Mouse (Mus musculus) heart, adult 9 months (tissue): Measurements from ENCODE around the gene Syk.

Source experiments
- DNase-seq, 2 experiments: peaks; one replicate each; pipeline ENCODE4 v3.0.0; 2022; ENCODE audit warnings: low spot score in 2 of 2

The Syk gene

GRCm38 (mm10) chr13:52600015-52600643 is 17.2 kb downstream of the Syk start:
- DNase-seq: no peak

DNA sequence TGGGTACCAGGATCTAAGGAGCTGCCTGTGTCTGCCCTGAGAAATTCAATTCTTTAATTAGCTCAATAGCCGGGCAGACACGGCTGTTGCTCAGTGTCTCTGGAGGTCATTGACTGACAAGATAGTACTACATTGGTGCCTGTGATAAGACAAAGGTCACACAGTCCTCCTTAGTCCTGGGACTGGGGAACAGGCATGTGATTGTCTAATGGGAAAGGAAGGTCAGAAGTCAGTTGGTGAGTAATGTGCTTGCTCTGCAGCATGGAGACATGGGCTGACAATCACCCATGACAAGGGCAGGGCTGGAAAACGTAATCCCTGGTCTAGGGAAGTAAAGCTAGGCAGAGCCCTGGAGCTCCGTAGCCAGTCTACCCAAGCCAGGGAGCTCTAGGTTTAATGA is 19.8 kb downstream of the Syk start:
- peak in 1 of 2 experiments; percentile 21 for DNase-seq

DNA sequence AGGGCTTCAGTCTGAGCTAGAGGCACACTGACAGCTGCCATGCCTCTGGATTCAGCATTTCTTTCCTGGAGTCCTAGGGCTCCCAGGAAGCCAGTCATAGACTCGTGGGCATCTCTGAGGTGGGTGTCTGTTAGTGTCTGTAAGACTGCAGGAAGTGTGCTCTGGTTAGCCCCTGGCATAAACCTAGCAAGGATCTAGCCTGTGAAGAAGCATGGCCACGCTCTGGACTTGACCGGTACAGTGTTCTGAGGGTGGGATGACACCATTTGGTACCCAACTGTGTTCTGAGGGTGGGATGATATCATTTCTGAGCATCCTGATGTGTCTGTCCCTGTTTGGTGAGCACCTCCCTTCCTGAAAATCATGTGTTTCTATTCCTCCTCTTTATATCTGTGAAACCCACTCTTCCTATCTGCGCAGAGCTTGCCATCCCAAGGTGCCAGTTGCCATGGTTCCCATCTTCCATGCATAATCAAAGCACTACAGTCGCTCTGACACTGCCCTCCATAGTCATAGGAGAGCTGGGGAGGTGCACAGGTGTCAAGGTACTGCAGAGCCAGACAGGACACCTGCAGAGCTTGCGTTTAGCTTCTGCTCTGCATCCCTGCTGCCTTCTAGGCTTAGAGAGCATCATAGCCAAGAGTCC is 20.9 kb downstream of the Syk start:
- no peak for DNase-seq

GRCm38 (mm10) chr13:52605006-52605405 is 22.0 kb downstream of the Syk start:
- DNase-seq: no peak

DNA sequence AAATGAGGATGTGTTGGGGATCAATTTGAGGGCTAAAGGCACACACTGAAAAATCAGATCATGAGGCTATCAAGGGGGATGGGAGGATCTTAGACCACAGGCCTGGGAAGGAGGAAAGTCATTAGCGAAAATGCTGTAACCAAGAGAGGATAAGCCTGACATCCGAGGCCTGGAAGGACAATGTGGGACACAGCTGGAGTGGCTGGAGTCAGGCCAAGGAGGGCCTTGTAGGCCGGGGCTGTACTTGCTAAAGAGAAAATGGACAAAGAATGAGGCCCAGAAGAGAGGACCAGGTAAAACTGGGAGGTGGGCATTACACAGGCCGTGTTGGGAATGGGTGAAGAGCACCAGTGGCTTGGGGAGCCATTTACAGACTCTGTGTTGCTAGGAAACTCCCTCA is 22.9 kb downstream of the Syk start:
- peak; percentile 60 to 69 for DNase-seq

GRCm38 (mm10) chr13:52606656-52607275 is 23.8 kb downstream of the Syk start:
- DNase-seq: peak in 1 of 2 experiments; percentile 24

GRCm38 (mm10) chr13:52607964-52608363 is 25.0 kb downstream of the Syk start:
- DNase-seq: no peak

GRCm38 (mm10) chr13:52610463-52610862 is 27.5 kb downstream of the Syk start:
- no peak for DNase-seq

GRCm38 (mm10) chr13:52613266-52613665 is 30.3 kb downstream of the Syk start:
- DNase-seq: no peak

DNA sequence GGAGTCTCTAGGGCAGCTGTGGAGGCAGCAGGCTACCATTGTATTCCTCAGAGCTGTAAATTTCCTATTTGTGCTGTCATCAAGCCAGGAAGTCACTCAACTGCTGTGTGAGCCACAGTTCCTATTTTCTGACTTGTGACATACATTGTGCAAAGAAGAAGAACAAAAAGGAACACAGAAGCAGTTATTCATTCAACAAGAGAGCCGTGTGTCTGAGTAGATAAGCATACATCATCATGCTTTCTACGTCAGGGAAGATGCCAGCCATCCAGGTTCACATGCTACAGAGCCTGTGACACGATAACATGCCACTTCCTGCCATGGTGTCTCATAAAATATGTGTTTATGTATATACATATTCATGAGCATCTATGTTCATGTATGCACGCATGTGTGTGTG is 32.1 kb downstream of the Syk start:
- DNase-seq: no peak

DNA sequence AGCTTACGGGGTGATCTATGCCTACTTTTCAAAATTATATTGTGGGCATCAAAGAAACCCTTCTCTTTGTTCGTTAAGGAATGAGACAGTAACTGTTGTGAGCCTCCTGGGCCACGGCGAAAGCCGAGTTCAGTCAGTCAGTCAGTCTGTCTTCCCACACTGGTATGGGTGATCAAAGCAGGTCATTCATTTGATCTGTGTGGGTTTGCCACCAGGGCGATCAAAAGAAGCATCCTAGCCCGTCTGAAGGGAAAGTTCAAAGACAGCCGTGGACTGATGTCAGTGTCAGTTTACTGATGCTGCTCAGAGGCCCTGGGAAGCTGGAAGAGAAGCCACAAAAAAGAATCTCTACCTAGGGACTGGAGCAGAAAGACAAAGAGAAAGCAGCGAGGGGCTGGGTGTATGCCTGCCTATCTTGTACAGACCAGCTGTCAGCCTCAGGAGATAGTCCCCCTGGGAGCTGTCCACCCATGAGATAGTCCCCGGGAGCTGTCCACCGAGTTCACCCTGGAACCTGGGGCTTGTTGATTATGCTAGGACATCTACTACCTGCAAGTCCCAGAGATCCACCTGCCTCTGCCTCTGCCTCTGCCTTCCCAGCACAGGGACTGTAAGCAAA is 34.2 kb downstream of the Syk start:
- DNase-seq: no peak

GRCm38 (mm10) chr13:52618592-52618991 is 35.6 kb downstream of the Syk start:
- DNase-seq: no peak

DNA sequence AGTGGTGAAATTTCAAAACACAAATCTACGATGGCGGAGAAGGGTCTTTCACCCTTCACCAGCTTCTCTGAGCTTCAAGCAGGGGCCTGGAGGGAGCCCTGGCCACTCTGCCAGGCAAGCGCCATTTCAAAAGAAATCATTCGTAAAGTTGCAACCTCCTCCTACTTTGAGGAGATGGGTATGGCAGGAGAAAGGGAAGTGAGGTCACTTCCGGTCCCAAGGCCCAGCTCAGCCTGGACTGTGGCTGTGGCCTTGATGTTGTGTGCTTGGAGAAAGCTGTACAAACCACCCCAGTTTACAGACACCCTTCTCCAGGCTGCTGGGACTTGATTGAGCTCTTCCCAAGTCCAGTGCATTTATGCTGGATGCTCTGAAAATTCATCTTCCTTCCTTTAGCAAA is 36.5 kb downstream of the Syk start:
- DNase-seq: no peak

DNA sequence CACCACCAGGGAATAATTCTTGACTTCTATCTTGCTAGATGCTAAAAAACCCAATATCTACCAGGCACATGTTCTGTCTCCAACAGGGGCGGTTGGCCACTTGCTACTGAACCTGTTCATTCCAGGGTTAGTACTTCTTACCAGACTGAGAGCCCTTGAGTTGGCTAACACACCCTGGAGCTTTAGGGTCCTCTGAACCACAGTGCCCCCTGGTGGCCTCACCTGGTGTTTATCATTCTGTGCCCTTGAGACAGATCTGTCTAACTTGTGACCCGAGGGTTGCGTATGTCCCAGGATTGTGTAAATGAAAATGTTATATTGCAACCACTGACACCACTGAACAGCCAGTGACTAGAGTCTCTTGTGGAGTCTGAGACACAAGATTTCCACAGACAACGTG is 41.1 kb downstream of the Syk start:
- peak; percentile 47 to 71 for DNase-seq

DNA sequence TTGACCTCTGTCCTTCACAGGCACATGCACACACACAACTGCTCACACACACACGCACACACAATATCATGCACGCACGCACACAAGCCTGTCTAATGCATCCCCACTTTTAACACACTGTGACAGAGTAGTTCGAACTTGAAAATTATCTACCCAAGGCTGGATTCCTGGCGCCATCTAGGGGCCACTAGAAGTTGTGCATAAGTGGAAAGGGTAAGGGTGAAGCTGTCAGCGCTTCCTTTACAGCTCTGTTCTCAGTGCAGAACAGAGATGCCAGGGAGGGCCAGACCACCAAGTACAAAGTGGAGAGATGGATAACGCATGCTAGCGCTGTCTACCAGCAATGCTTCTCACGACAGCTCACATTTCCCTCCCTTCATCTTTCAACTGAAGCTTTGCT is 45.6 kb downstream of the Syk start:
- DNase-seq: no peak

DNA sequence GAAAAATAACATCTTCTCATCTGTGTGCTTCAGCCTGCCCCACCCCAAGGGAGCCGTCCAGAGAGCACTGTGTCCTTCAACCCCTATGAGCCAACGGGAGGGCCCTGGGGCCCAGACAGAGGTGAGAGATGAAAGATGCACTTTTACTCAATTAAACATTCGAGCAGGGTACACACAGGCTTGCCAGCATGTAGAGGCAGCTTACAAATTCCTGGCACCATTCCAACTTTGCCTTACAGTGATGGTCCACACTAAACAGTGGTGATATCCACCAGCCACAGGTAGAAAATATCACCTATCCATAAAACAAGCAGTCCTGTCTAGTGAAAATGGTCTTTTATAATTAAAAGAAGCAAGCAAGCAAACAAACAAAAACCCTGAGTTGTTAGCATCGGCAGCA is 48.7 kb downstream of the Syk start:
- DNase-seq: no peak

DNA sequence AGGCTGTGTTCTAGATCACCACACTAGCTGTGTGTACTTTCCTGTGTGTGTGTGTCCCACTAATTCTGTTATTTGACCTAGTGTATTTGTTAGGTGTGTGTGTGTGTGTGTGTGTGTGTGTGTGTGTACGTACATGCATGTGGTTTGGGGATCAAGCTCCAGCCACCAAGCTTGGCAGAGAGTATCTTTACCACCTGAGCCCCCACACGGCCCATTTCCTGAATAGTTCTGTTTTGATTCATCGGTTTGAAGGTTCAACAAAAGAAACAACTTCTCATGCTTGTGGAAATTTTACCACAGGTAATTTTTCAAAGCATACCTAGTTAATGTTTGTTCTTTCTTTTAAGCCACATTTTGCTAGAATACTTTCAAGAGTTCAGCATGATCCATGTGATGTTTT is 52.5 kb downstream of the Syk start:
- no peak for DNase-seq

GRCm38 (mm10) chr13:52636176-52636748 is 53.3 kb downstream of the Syk start:
- no peak for DNase-seq

GRCm38 (mm10) chr13:52646566-52646965 is 63.6 kb downstream of the Syk start:
- DNase-seq: no peak

DNA sequence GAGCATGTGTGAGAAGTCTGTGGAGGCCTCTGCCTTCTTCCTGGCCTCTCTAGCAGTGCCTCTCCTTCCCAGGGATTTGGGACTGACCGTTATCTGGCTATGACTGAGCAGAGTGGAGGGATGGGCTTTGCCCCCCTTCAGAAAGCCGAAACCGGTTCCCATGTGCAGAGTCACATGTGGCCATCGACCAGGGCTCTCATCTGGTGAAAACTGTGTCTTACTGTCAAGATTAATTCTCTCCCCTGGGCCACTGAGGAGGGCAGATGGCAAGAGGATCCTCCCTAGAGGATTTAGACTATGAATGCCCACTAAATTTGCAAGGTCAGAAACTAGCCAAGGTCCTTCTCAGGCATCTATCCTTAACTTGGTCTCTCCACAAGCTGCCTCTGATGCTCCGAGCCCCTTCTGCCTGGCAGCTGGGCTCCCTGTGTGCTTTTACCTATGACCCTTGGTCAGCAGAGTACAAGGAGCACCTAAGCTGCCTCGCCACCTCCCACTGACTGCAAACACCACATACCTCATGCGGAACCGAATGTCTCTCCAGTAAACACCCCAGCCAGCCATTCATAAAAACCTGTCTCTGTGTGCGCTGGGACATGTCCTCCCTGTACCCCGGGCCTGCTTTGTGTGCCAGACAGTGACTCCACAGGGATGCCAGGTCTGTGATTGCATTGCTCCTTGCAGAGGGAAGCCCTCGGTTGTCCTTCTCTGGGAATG is 65.2 kb downstream of the Syk start:
- DNase-seq: no peak

GRCm38 (mm10) chr13:52649791-52650418 is 66.9 kb downstream of the Syk start:
- DNase-seq: no peak
